Mouse (Mus musculus) small intestine, adult 2 months (tissue): ENCODE data around the gene Arl6ip5. TPM values are rescaled to one million over a fixed set of nuclear protein-coding genes. Genes with fewer than 3 reads are reported as not detected.

ENCODE experiments used
- H3K27ac ChIP-seq: fragments of 200-500 bp; 2 replicates; pipeline ENCODE4 v1.5.1; 2012; ENCODE audit warnings: low read depth, low read length, control low read depth, inconsistent platforms; ENCODE audit not compliant: insufficient read depth
- H3K27me3 ChIP-seq: fragments of 200-500 bp; 2 replicates; pipeline ENCODE4 v1.6.1; 2012; ENCODE audit warnings: mild to moderate bottlenecking, moderate library complexity, low read length, inconsistent platforms; ENCODE audit not compliant: control insufficient read depth, insufficient read depth
- H3K36me3 ChIP-seq: fragments of 200-500 bp; 2 replicates; pipeline ENCODE4 v1.6.1; 2012; ENCODE audit warnings: mild to moderate bottlenecking, low read length, control low read depth, inconsistent platforms; ENCODE audit not compliant: control insufficient read depth, insufficient read depth
- H3K4me1 ChIP-seq: fragments of 200-500 bp; 2 replicates; pipeline ENCODE4 v1.6.1; 2012; ENCODE audit warnings: low read length, inconsistent platforms, mixed read lengths; ENCODE audit not compliant: control insufficient read depth, insufficient read depth, insufficient read length
- H3K4me3 ChIP-seq: fragments of 200-500 bp; 2 replicates; pipeline ENCODE4 v1.5.1; 2012; ENCODE audit warnings: low read depth, mild to moderate bottlenecking, control low read depth, inconsistent platforms, low read length, moderate library complexity
- CTCF ChIP-seq: fragments of 200-500 bp; IDR thresholded peaks from 2 replicates; pipeline ENCODE4 v1.5.1; 2012; ENCODE audit warnings: low read depth, mild to moderate bottlenecking, control low read depth, inconsistent platforms, low read length, moderate library complexity, mixed read lengths; ENCODE audit not compliant: insufficient replicate concordance, insufficient read length; ENCODE audit errors: extremely low read depth
- POLR2A ChIP-seq: fragments of 200-500 bp; IDR thresholded peaks from 2 replicates; pipeline ENCODE4 v1.6.1; 2012; ENCODE audit warnings: low read depth, mild to moderate bottlenecking, control low read depth, inconsistent platforms, low read length, moderate library complexity
- WGBS: fragments of 180-500 bp; shearing (Covaris S2); methylation state at CpG from one replicate; pipeline ENCODE4 v1.1.7; 2018; 5-methylcytosine and 5-hydroxymethylcytosine counted together
- polyA plus RNA-seq: library from polyadenylated mRNA; depleted of rRNA; stranded (reverse); fragments of >200 nt; gene quantifications from 2 replicates; pipeline ENCODE4 v1.2.3, GENCODE M21; 2012

Gene Arl6ip5
- polyA plus RNA-seq, 1 experiment: 22.8 TPM

DNA sequence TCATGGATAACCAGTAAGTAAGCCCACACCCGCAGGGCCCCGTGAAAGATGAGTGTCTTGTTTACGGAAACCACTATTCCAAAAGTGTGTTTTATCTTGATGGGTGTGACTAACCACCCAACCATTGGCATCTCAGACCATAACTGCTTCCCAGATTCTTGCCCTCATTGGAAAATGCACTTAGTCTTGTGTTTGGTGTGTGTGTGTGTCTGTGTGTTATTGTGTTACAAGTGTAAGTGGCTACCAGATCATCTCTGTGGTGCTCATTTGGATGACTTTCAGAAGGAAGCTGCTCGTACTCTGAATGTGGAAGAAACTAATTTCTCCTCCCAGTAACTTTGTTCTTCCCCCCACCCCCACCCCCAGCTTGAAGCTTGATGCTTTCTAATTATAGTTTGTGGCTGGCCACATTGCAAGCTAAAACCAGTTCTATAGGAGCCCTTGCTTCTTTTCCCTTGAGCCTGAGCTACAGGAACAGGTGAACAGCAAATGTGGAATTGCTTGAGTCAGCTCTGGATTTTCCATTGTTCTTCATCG, 12.5 kb downstream of the Arl6ip5 start:
- no peaks in the 10 kb centered on the region for H3K27me3 ChIP-seq
- peaks cover 4% of the 10 kb centered on the region for H3K36me3 ChIP-seq
- no peak overlapping the region for H3K4me3 ChIP-seq
- WGBS: 45% methylated on average over 5 of the region's 5 CpGs
- peaks cover 11% of the 10 kb centered on the region; the same call in 1 of the 2 replicates for H3K4me1 ChIP-seq
- H3K27ac ChIP-seq: peak overlapping the region; percentile 12; the same call in 1 of the 2 replicates
- TF ChIP-seq CTCF: no peak
- TF ChIP-seq POLR2A: no peak

DNA sequence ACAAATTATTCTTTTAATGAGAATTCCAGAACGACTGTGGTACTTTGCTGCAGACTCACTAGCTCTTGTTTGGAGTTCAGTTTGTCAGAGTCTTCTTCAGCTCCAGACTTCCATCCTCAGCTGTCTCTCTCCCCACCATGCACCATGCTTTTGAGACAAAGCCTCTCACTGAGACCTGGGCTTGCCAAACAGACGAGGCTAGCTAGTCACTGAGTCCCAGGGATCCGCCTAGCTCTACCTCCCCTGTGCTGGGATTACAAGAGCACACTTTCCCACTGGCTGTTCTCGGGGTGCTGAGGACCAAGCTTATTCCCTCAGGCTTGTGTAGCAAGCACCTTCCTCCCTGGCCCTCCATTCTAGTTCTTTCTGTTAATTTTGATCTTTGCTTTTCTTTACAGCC, 13.1 kb downstream of the Arl6ip5 start:
- peaks cover 4% of the 10 kb centered on the region for H3K36me3 ChIP-seq
- peaks cover 11% of the 10 kb centered on the region; the same call in 1 of the 2 replicates for H3K4me1 ChIP-seq
- no peak for TF ChIP-seq POLR2A
- TF ChIP-seq CTCF: no peak
- H3K27me3 ChIP-seq: no peaks in the 10 kb centered on the region
- no peak overlapping the region for H3K27ac ChIP-seq
- WGBS: 83% methylated on average over 4 of the region's 4 CpGs
- no peak overlapping the region for H3K4me3 ChIP-seq

DNA sequence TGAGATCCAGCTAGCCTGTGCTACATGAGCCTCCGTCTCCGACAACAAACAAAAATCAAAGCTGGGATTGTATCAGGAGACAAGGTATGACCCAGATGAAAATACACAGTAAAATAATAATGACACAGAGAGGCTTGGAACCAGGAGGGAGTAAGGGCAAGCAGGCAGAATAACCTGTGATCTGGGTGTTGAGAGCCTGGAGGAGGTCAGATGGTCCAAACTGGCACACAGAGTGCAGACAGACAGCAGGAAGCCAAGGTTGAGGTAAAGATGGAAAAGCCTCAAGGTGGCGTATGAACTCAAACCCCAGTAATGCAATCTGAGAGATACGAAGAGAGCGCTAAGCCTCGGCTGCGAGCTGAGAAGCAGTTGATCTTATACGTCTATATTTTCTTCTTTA, 14.0 kb downstream of the Arl6ip5 start:
- no peak overlapping the region for H3K4me3 ChIP-seq
- no peak overlapping the region for H3K27ac ChIP-seq
- no peak for TF ChIP-seq CTCF
- no peak for TF ChIP-seq POLR2A
- H3K4me1 ChIP-seq: peaks cover 11% of the 10 kb centered on the region; the same call in 1 of the 2 replicates
- peaks cover 8% of the 10 kb centered on the region for H3K36me3 ChIP-seq
- H3K27me3 ChIP-seq: no peaks in the 10 kb centered on the region
- whole genome bisulfite sequencing: 94% methylated on average over 8 of the region's 8 CpGs

DNA sequence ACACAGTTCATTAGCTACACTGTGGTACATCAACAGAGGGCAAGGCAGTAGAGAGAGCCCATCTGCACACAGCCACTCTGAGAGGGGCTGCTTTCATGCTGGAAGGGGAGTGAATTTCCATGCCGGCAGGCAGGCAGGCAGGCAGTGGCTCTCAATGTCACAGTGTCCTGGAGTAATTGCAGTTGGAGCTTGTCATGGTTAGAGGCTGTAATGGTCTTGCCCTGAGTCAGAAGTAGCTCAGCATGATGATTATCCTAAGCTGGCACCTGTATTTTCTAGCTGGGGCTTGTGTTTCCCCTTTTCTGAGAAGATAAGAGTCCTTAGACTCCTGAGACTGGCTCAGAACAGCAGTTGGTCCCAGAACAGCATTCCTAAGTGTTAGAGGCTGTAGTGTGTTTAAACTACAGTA, 15.6 kb downstream of the Arl6ip5 start:
- H3K36me3 ChIP-seq: peaks cover 19% of the 10 kb centered on the region
- 76% methylated on average over 1 of the region's 1 CpGs for WGBS
- H3K4me3 ChIP-seq: no peak overlapping the region
- no peak overlapping the region for H3K27ac ChIP-seq
- H3K4me1 ChIP-seq: peaks cover 11% of the 10 kb centered on the region; the same call in 1 of the 2 replicates
- H3K27me3 ChIP-seq: no peaks in the 10 kb centered on the region
- TF ChIP-seq CTCF (no peak), POLR2A (no peak)

DNA sequence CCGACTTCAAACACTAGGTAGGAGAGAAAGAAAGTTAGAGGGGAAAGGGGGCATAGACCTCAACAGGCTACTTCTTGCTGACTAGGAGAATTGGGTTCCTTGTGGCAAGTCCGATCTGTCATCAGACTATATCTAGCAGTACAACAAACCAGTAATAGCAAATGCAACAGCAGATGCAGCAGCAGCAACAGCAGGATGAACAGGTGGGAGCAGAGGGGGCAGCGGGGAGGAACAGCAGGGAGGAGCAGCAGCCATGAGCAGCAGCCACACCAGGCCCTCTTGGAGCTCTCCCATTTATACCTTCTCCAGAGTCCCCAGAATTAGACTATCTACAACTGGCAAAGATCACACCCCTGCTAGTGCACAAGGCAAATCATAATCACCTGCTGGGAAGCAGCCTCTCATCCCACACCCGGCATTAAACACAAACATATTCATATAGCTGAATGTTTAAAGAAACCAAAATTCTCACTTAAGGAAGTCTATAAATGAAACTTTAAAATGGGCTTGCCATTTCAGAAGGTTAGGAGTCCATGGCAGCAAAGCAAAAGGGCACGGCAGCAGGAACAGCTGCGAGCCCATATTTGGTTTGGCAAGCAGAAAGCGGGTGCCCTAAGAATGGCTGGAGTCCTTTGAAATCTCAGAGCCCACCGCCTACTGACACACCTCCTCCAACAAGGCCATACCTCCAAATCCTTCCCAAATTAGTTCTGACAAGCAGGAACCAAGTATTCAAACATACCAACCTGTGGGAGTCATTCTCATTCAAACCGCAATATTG, 16.8 kb downstream of the Arl6ip5 start:
- no peaks in the 10 kb centered on the region for H3K27me3 ChIP-seq
- TF ChIP-seq POLR2A: no peak
- no peak for TF ChIP-seq CTCF
- 97% methylated on average over 9 of the region's 9 CpGs for WGBS
- peaks cover 5% of the 10 kb centered on the region; the same call in 1 of the 2 replicates for H3K4me1 ChIP-seq
- no peak overlapping the region for H3K27ac ChIP-seq
- no peak overlapping the region for H3K4me3 ChIP-seq
- peaks cover 29% of the 10 kb centered on the region for H3K36me3 ChIP-seq

DNA sequence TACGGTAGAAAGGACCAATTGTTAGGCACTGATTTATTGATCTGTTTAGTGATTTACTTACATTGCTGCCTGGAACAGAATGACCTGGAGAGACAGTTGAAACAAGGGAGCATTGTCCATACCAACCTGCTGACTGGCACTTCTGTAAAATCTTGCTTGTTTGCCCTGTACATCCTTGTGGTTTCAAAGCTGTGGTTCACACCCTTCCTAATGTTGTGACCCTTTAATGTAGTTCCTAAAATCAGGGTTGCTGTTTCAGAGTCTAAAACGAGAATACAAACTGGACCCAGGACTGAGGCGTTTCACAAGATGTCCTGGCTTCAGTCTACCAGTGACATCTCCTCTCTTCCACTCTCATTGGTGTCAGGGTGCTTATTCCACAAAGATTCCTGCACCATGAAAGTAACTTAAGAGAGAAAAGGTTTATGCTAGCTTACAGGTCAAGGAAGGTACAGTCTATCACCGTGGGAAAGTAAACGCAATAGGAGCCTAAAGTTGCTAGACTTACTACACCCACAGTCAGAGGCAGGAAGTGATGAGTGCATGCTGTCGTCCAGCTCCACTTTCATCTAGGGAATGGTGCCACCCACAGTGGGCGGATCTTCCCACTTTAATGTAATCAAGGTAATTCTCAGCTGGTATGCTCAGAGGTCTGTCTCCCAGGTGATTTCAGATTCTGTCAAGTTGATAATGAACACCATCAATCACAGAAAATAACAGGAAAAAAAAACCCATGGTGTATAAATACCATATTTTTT, 24.6 kb downstream of the Arl6ip5 start:
- Histone ChIP-seq H3K27me3 (no peaks in the 10 kb centered on the region), H3K27ac (no peak overlapping the region), H3K4me3 (no peak overlapping the region), H3K36me3 (peaks cover 25% of the 10 kb centered on the region), H3K4me1 (no peaks in the 10 kb centered on the region)
- 58% methylated on average over 7 of the region's 7 CpGs for WGBS
- TF ChIP-seq POLR2A (no peak), CTCF (no peak)

DNA sequence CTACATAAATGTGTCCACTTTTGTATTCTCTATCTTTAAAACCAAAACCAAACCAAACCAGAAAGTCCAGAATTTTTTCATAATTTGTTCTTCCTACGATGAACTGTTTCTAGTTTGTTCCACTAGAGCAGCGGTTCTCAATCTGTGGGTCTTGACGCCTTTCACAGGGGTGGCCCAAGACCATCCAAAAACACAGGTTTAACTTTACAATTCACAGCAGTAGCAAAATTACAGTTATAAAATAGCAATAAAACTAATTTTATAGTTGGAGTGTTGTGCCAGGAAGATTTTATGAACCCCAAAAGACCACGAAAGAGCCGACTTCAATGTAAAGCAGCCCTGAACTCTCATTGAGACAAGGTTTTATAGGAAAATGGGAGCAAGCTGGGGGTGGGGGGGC, 25.6 kb downstream of the Arl6ip5 start:
- WGBS: 71% methylated on average over 5 of the region's 5 CpGs

More for the DNA sequence above, 25.6 kb downstream of the Arl6ip5 start:
- TF ChIP-seq CTCF (no peak), POLR2A (no peak)
- Histone ChIP-seq H3K4me3 (no peak overlapping the region), H3K36me3 (peaks cover 18% of the 10 kb centered on the region), H3K27me3 (no peaks in the 10 kb centered on the region), H3K4me1 (no peaks in the 10 kb centered on the region), H3K27ac (no peak overlapping the region)
